In the genomic region with DNA sequence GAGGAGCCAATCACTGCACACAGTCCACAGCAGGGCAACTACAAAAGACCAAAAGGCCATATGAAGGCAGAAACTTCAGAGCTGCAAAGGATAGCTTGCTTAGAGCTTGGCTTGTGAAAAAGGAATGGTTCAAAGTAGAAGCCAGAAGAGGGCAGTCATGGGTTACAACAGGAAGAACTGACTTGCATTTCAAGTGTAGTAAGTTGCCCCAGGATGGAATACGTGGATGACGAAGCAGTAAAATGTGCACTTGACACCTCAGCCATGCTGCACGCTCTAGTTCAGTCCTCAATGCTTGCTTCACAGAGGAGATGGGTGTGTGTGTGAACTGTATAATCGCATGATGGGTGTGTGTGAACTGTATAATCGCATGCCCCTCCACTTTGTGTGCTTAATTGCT, we compare ENCODE assay signal across 10 mouse cellular contexts. TPM values are rescaled to one million over a fixed set of nuclear protein-coding genes. Genes with fewer than 3 reads are reported as not detected.
DNase-seq lines count a peak whose midpoint lies in the region; ATAC-seq and TF ChIP-seq lines count a peak whose summit lies in the region.
"Had no signal": no experiment of that assay in that cellular context is flagged by ENCODE, and none has a peak within 500 bp of the region (broad histone marks: within the 10 kb centered on the region; RNA-seq: fewer than 3 reads in every experiment).

No protein-coding gene starts in this region.

- peaks cover 59 to 94% of the 10 kb centered on the region in 2 experiments for H3K36me3 ChIP-seq in CH12.LX (replicated peaks in 1 of 2; ENCODE audit: control insufficient read depth in 1 of 2, insufficient read depth in 1 of 2, low read length in 1 of 2)

- in situ Hi-C loops in CH12.LX (cut with MboI; ENCODE audit: low pct_ligation_motif_present, low pct_unique_long_range_greater_than_20kb, low sequenced_read_pairs): no loop called here

- peak; percentile 31 for TF ChIP-seq RAD21 in CH12.LX (IDR thresholded peaks at IDR 0.05; ENCODE audit: low read depth, low read length)

- H3K27me3 ChIP-seq in CH12.LX (replicated peaks): no peaks in the 10 kb centered on the region

- dilution Hi-C loops in CH12.LX (cut with MboI; ENCODE audit: extremely low pct_ligation_motif_present, extremely low pct_unique_long_range_greater_than_20kb, low sequenced_read_pairs): no loop called here

- intact Hi-C loops in left cerebral cortex, adult 2 months (cut with DNase I): no loop called here
- intact Hi-C loops in left cerebral cortex, postnatal 36 days (cut with DNase I): no loop called here
- intact Hi-C loops in left cerebral cortex, postnatal 10 days (cut with DNase I): no loop called here

- no peak for TF ChIP-seq EP300 in CH12.LX (IDR thresholded peaks at IDR 0.05; ENCODE audit: low read length)

- no peak for TF ChIP-seq POLR2A in CH12.LX (IDR thresholded peaks at IDR 0.05; ENCODE audit: low read depth, low read length)

- no peaks in the 10 kb centered on the region for H3K9me3 ChIP-seq in CH12.LX (replicated peaks; ENCODE audit: low read length)

- no peak for DNase-seq in left cerebral cortex, adult 2 months (ENCODE audit: extremely low spot score in 1 of 2, low spot score in 2 of 2)
- no peak for DNase-seq in left cerebral cortex, postnatal 36 days (ENCODE audit: low spot score in 2 of 2)
- DNase-seq in CH12.LX (ENCODE audit: extremely low read depth) (peak; percentile 46), R1 (ENCODE audit: low read depth, low spot score) (peak; percentile 68)
- DNase-seq in induced T-regulatory cell, adult 2 months (ENCODE audit: low read depth): peak; percentile 22
- DNase-seq in gastrocnemius, adult 18-20 months (ENCODE audit: low spot score): no peak
- DNase-seq in left cerebral cortex, postnatal 10 days (ENCODE audit: extremely low spot score in 1 of 2, low spot score in 2 of 2): no peak
- DNase-seq: kidney, postnatal 14 days had no signal

- H3K4me1 ChIP-seq in CH12.LX (ENCODE audit: control insufficient read depth in 1 of 2, insufficient read depth in 2 of 2): peaks cover 0 to 4% of the 10 kb centered on the region in 2 experiments; a peak in 1 of 4 replicates

- H3K9ac ChIP-seq in CH12.LX (ENCODE audit: insufficient read depth, low read depth): no peak overlapping the region

- no peaks in the 10 kb centered on the region for H3K79me2 ChIP-seq in CH12.LX (replicated peaks; ENCODE audit: control insufficient read depth, extremely low read depth, insufficient read depth, poor library complexity, severe bottlenecking)

- H3K4me2 ChIP-seq in CH12.LX (ENCODE audit: insufficient read depth, low read depth, poor library complexity, severe bottlenecking): no peak overlapping the region

- no peak for ATAC-seq in activated CD4-positive, CD25-positive, alpha-beta regulatory T cell, adult 4 months
- ATAC-seq: midbrain, embryonic 16.5 days had no signal

- no peak overlapping the region for H3K4me3 ChIP-seq in left cerebral cortex, adult 2 months
- H3K4me3 ChIP-seq in CH12.LX (replicated peaks in 1 of 3; ENCODE audit: low read depth in 2 of 3, low read length in 2 of 3, poor library complexity in 1 of 3): no peak overlapping the region

- TF ChIP-seq CTCF in left cerebral cortex, adult 2 months (IDR thresholded peaks at IDR 0.05): peak; percentile 43
- TF ChIP-seq CTCF in CH12.LX (conservative IDR thresholded peaks at IDR 0.05 in 1 of 2, IDR thresholded peaks at IDR 0.05 in 1 of 2; ENCODE audit: low read depth in 2 of 2, low read length in 2 of 2): peak in 1 of 2 experiments; percentile 45; a peak in 2 of 4 replicates

- H3K27ac ChIP-seq in left cerebral cortex, adult 2 months: no peak overlapping the region
- no peak overlapping the region for H3K27ac ChIP-seq in CH12.LX (ENCODE audit: insufficient read depth, low read depth)

TF ChIP-seq in CH12.LX, 34 proteins besides CTCF, POLR2A, EP300 and RAD21:
- TF ChIP-seq IRF4 (IDR thresholded peaks at IDR 0.05; ENCODE audit: low read depth, low read length) (no peak), SMC3 (IDR thresholded peaks at IDR 0.05; ENCODE audit: low read depth, low read length) (0 out of 2 replicates have a peak, but pooled peaks have one; percentile 15)
TF ChIP-seq in CH12.LX: peak in this region for 1.

RNA-seq across cellular contexts. Expression of gene Ulk2, which starts 27.3 kb away (rescaled TPM):
- total RNA-seq in left cerebral cortex, adult 2 months (2021): 10 to 100 TPM; 77.0 to 82.4 TPM
- 10 to 100 TPM; 82.1 to 82.8 TPM for total RNA-seq in left cerebral cortex, postnatal 36 days (2021)
- total RNA-seq in CH12.LX (2012; rRNA removed): 6.7 and 10.5 TPM in 2 replicates
- 8.6 and 9.3 TPM in 2 replicates for total RNA-seq in CH12.LX (2014; rRNA removed)
- 6.7 and 7.9 TPM in 2 replicates for polyA plus RNA-seq in CH12.LX (2012; ENCODE audit: insufficient read length, low read depth)
- 10 to 100 TPM in 1 of 2 experiments, 1 to 10 TPM in 1; 6.6 to 11.6 TPM for polyA plus RNA-seq in activated CD4-positive, CD25-positive, alpha-beta regulatory T cell, adult 4 months (2017; shearing (Covaris generic))
- total RNA-seq in gastrocnemius, adult 18-20 months (2021): 10 to 100 TPM; 75.4 to 75.8 TPM
- total RNA-seq in left cerebral cortex, postnatal 10 days (2021): 100 to 1,000 TPM; 106 to 114 TPM

RNA-seq across cellular contexts. Expression of gene Akap10, which starts 47.9 kb away (rescaled TPM):
- 10 to 100 TPM; 36.8 to 37.0 TPM for total RNA-seq in left cerebral cortex, adult 2 months (2021)
- total RNA-seq in left cerebral cortex, postnatal 36 days (2021): 10 to 100 TPM; 35.5 to 40.5 TPM
- 24.1 and 25.6 TPM in 2 replicates for total RNA-seq in CH12.LX (2012; rRNA removed)
- total RNA-seq in CH12.LX (2014; rRNA removed): 37.3 and 38.4 TPM in 2 replicates
- 23.7 and 25.3 TPM in 2 replicates for polyA plus RNA-seq in CH12.LX (2012; ENCODE audit: insufficient read length, low read depth)
- polyA plus RNA-seq in activated CD4-positive, CD25-positive, alpha-beta regulatory T cell, adult 4 months (2017; shearing (Covaris generic)): 10 to 100 TPM; 19.4 to 23.8 TPM
- 1 to 10 TPM; 7.6 to 9.0 TPM for total RNA-seq in gastrocnemius, adult 18-20 months (2021)
- total RNA-seq in left cerebral cortex, postnatal 10 days (2021): 10 to 100 TPM; 28.4 to 31.2 TPM

Comparison
In these comparisons a context has a peak if more than half of its experiments do, and no peak if none do; other contexts are left out.
1. DNase-seq: peak in CH12.LX (single experiment), R1 (single experiment) and induced T-regulatory cell, adult 2 months (single experiment); none in left cerebral cortex, adult 2 months (0 of 2), left cerebral cortex, postnatal 36 days (0 of 2), gastrocnemius, adult 18-20 months (single experiment) and left cerebral cortex, postnatal 10 days (0 of 2).
2. RNA of gene Ulk2, which starts 27.3 kb away (total RNA-seq): 106 to 114 TPM in left cerebral cortex, postnatal 10 days, 82.1 to 82.8 TPM in left cerebral cortex, postnatal 36 days, 77.0 to 82.4 TPM in left cerebral cortex, adult 2 months and 75.4 to 75.8 TPM in gastrocnemius, adult 18-20 months; 6.7 to 10.5 TPM in CH12.LX; every median in the first group is over 4 times any median in the second.